Mouse (Mus musculus) limb, embryonic 13.5 days (tissue): ENCODE results near the gene Zp2. TPM values are rescaled to one million over a fixed set of nuclear protein-coding genes. Genes with fewer than 3 reads are reported as not detected.

Source experiments
- ATAC-seq: fragments of 200-750 bp; cut with Nextera tagmentation; 2 replicates; pipeline ENCODE4 v1.8.0; 2017; ENCODE audit warnings: low read depth, moderate number of reproducible peaks, moderate TSS enrichment; ENCODE audit not compliant: low FRiP score
- H3K27ac ChIP-seq: fragments of 300-500 bp; sonication (generic); 2 replicates; pipeline ENCODE4 v1.5.1; 2015; ENCODE audit warnings: inconsistent platforms, mild to moderate bottlenecking, moderate library complexity
- H3K27me3 ChIP-seq: fragments of 300-500 bp; sonication (generic); 2 replicates; pipeline ENCODE4 v1.6.1; 2015; ENCODE audit warnings: mild to moderate bottlenecking, inconsistent platforms
- H3K36me3 ChIP-seq: fragments of 300-500 bp; sonication (generic); 2 replicates; pipeline ENCODE4 v1.6.1; 2015; ENCODE audit warnings: inconsistent platforms, mild to moderate bottlenecking, moderate library complexity
- H3K4me1 ChIP-seq: fragments of 300-500 bp; sonication (generic); 2 replicates; pipeline ENCODE4 v1.6.1; 2015; ENCODE audit warnings: inconsistent platforms
- H3K4me2 ChIP-seq: fragments of 300-500 bp; sonication (generic); replicated peaks from 2 replicates; pipeline ENCODE4 v1.6.1; 2015; ENCODE audit warnings: inconsistent platforms, mild to moderate bottlenecking, moderate library complexity
- H3K4me3 ChIP-seq: fragments of 300-500 bp; sonication (generic); 2 replicates; pipeline ENCODE4 v1.5.1; 2015; ENCODE audit warnings: moderate library complexity, mild to moderate bottlenecking, inconsistent platforms
- H3K9ac ChIP-seq: fragments of 300-500 bp; sonication (generic); 2 replicates; pipeline ENCODE4 v1.6.1; 2015; ENCODE audit warnings: mild to moderate bottlenecking, inconsistent platforms
- H3K9me3 ChIP-seq: fragments of 300-500 bp; sonication (generic); 2 replicates; pipeline ENCODE4 v1.6.1; 2016; ENCODE audit warnings: inconsistent platforms
- WGBS: fragments of 180-500 bp; shearing (Covaris S2); methylation state at CpG from one replicate; pipeline ENCODE4 v1.1.7; 2015; 5-methylcytosine and 5-hydroxymethylcytosine counted together
- polyA plus RNA-seq: library from polyadenylated mRNA; unstranded; fragments of >200 nt; fragmentation: Nextera tagmentation; extraction: Ambion mirVana; gene quantifications from 2 replicates; pipeline ENCODE4 v1.2.1, GENCODE M21; 2015

Gene Zp2
- 0.06 and 0.10 TPM in 2 replicates for polyA plus RNA-seq

DNA sequence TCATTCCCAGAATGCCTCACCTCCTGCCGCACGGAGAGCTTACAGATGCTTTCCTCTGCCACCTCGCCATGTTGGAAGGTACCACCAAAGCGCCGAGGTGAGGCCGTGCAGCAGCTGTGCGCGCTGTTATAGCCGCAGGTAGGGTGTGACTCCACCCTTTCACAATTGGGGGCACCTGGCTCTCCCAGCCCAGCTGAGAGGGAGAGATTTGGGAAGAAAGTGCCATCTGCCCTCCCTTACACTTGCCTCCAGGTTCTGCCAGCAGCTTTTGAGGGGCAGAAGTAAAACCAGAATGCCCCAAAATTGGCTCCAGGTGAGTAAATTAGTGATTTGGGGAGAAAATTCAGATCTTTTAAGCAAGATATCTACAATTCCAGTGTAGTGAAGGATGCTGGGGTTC lies at the start of gene Zp2:
TSS of gene Zp2 (minus strand) at position 101 of the 400 bp plus-strand sequence.
- Histone ChIP-seq H3K9ac (no peak within 1 kb of the TSS), H3K4me1 (no peaks in the 10 kb centered on the region), H3K27ac (no peak within 1 kb of the TSS), H3K4me3 (no peak within 1 kb of the TSS), H3K4me2 (no peak within 1 kb of the TSS), H3K9me3 (no peaks in the 10 kb centered on the region), H3K36me3 (no peaks in the 10 kb centered on the region), H3K27me3 (no peaks in the 10 kb centered on the region; the same call in 1 of the 2 replicates)
- no peak for ATAC-seq
- WGBS, result 79% methylated on average over 9 of the region's 9 CpGs

DNA sequence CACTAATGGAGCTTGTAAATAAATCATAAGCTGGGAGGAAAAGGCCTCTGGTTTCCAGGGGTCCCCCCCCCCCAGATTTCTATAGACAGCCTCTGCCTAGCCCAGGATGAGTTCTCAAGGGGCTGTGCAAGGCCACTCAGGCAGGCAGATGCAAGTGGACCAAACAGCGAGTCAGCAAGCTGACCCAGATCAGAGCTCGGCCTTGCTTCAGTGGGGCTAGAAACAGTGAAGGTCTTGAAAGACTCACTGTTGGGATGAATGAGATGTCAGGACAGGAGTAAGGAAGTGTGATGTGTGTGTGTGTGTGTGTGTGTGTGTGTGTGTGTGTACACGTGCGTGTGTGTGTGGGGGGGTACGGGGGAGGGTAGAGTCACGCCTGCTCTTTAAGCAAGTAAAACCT lies 47.7 kb upstream of the Zp2 start:
- no peaks in the 10 kb centered on the region for H3K9me3 ChIP-seq
- no peaks in the 10 kb centered on the region for H3K27me3 ChIP-seq
- no peak overlapping the region for H3K4me2 ChIP-seq
- ATAC-seq, result no peak
- no peaks in the 10 kb centered on the region for H3K36me3 ChIP-seq
- WGBS, result 80% methylated on average over 6 of the region's 6 CpGs
- H3K9ac ChIP-seq, result no peak overlapping the region
- H3K4me3 ChIP-seq, result no peak overlapping the region
- H3K4me1 ChIP-seq, result peaks cover 22% of the 10 kb centered on the region
- no peak overlapping the region for H3K27ac ChIP-seq

DNA sequence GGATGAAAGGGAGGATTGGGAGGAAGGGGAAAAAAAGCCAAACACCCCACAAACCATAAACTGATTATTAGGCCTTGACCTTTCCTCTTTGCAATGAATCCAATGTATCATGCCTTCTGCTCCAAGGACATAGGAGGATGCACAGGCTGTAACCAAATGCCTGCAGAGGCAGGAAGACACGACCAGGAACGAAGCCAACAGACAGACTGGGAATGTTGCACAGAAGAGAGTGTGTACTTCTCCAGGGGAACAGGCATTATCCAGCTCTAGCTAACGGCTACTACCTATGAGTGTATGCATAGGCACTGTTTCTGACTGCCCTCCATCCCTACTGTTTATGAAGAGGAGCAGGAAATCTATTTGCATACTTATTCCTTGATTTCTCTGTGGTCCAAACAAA lies 47.1 kb upstream of the Zp2 start:
- Histone ChIP-seq H3K4me1 (peaks cover 22% of the 10 kb centered on the region), H3K27me3 (no peaks in the 10 kb centered on the region), H3K9me3 (no peaks in the 10 kb centered on the region), H3K36me3 (no peaks in the 10 kb centered on the region), H3K4me3 (no peak overlapping the region), H3K27ac (no peak overlapping the region), H3K4me2 (no peak overlapping the region), H3K9ac (no peak overlapping the region)
- no peak for ATAC-seq
- 44% methylated on average over 3 of the region's 3 CpGs for WGBS

DNA sequence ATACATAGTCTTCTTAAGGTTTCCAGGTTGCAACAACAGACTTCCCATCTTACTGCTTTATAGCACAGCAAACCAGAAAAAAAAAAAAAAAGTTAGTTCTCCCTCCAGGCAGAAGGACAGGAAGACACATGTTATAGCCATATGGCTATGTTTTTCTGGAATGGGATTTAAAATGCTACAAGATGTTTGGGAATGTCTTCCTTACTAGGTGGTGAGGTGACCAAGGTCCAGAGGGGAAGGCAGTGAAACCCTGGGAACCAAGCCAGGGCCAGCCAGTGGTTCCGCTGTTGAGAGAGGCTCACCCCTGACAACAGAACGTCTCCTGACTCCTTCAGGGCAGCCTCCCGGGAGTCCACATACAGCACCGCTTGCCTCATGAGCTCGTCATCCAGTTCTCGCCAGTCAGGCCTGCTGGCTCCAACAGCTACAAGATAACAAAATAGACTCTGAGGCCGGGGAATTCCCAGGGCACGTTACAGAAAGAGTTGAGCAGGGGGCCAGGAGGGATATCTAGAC lies 45.1 kb upstream of the Zp2 start:
- no peak; the same call in 1 of the 2 replicates for ATAC-seq
- H3K4me2 ChIP-seq, result no peak overlapping the region
- H3K4me1 ChIP-seq, result peaks cover 22% of the 10 kb centered on the region
- WGBS, result 62% methylated on average over 8 of the region's 8 CpGs
- H3K27me3 ChIP-seq, result no peaks in the 10 kb centered on the region
- H3K36me3 ChIP-seq, result no peaks in the 10 kb centered on the region
- no peak overlapping the region for H3K27ac ChIP-seq
- no peak overlapping the region for H3K4me3 ChIP-seq
- H3K9ac ChIP-seq, result no peak overlapping the region
- H3K9me3 ChIP-seq, result no peaks in the 10 kb centered on the region

DNA sequence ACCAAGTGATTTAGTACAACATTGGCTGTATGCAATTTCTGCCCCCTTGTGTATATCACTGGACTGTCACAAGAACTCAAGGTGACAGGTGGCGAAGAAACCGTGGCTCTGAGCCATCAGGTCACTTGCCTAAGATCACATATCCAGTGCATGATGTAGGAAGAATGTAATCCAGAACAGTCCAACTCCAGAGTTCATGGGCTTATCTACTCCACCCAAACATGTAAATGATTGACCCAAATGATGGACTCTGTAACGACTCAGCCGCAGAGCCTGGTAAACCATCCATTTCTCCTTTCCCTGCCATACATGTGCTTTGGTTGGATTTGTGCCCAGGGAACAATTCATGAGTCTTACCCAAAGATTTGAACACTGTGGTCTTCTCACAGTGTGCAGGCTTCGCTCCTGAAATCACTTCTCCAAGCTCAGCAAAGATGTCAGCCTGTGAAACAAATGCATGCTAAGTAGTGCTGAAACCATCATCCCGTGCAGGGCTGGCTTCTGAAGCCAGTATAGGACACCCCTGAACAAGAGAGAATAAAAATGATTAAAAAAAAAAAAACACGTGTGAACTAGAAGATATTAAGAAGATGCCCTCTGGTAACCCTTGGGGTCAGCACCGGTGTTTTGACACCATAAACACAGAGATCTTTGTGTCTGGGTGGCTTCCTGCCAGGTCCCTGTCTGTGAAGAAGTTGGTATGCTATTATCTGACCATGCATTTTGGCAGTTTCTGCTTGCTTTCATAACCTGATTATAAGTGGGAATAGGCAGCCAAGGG lies 44.5 kb upstream of the Zp2 start:
- no peak for ATAC-seq
- peaks cover 22% of the 10 kb centered on the region for H3K4me1 ChIP-seq
- H3K9me3 ChIP-seq, result no peaks in the 10 kb centered on the region
- no peak overlapping the region for H3K4me2 ChIP-seq
- H3K4me3 ChIP-seq, result no peak overlapping the region
- H3K36me3 ChIP-seq, result no peaks in the 10 kb centered on the region
- WGBS, result 68% methylated on average over 8 of the region's 8 CpGs
- no peak overlapping the region for H3K27ac ChIP-seq
- no peaks in the 10 kb centered on the region for H3K27me3 ChIP-seq
- no peak overlapping the region for H3K9ac ChIP-seq

DNA sequence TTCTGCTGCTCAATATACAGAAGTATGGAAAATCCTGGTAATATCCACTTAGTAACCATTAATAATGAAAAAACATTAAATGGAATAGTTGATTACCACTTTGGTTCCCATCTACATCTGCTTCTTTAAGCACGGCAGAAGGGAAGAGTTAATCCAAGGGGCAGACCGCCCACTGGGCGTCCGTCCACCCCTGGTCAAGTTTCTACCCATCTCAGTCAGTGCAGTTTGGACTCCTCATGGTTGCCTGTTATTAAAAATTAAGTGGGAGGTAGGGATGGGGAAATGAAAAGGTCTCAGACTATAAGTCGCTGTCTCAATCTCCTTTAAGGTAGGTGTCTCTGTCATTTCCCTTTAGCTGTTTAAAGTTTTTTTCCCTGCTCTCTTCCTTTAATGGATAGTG lies 43.9 kb upstream of the Zp2 start:
- H3K4me2 ChIP-seq, result no peak overlapping the region
- H3K27me3 ChIP-seq, result no peaks in the 10 kb centered on the region
- H3K4me3 ChIP-seq, result no peak overlapping the region
- H3K36me3 ChIP-seq, result no peaks in the 10 kb centered on the region
- 89% methylated on average over 5 of the region's 5 CpGs for WGBS
- H3K9ac ChIP-seq, result no peak overlapping the region
- no peaks in the 10 kb centered on the region for H3K9me3 ChIP-seq
- H3K27ac ChIP-seq, result no peak overlapping the region
- peaks cover 22% of the 10 kb centered on the region for H3K4me1 ChIP-seq
- no peak for ATAC-seq

DNA sequence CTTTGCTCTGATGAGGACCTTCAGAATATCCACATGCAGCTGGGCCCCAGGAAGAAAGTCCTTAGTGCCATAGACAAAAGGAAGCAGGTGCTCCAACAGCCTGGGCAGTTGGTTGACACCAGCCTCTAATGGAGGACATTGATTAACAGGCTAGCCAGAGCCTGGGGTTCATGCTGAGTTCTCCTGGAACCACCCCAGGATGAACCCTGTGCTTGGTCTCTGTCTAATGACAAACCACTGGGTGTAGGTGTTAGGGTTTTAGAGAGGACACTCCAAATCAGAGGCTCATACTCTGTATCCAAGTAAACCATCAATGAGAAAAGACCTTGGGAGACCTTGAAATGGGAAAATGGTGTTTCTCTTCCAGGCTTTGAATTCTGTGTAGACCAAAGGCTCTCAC lies 37.8 kb upstream of the Zp2 start:
- no peak overlapping the region for H3K9ac ChIP-seq
- no peak overlapping the region for H3K4me2 ChIP-seq
- ATAC-seq, result no peak
- no peaks in the 10 kb centered on the region for H3K36me3 ChIP-seq
- no peaks in the 10 kb centered on the region for H3K27me3 ChIP-seq
- H3K27ac ChIP-seq, result no peak overlapping the region
- H3K9me3 ChIP-seq, result no peaks in the 10 kb centered on the region
- H3K4me3 ChIP-seq, result no peak overlapping the region
- no peaks in the 10 kb centered on the region for H3K4me1 ChIP-seq

DNA sequence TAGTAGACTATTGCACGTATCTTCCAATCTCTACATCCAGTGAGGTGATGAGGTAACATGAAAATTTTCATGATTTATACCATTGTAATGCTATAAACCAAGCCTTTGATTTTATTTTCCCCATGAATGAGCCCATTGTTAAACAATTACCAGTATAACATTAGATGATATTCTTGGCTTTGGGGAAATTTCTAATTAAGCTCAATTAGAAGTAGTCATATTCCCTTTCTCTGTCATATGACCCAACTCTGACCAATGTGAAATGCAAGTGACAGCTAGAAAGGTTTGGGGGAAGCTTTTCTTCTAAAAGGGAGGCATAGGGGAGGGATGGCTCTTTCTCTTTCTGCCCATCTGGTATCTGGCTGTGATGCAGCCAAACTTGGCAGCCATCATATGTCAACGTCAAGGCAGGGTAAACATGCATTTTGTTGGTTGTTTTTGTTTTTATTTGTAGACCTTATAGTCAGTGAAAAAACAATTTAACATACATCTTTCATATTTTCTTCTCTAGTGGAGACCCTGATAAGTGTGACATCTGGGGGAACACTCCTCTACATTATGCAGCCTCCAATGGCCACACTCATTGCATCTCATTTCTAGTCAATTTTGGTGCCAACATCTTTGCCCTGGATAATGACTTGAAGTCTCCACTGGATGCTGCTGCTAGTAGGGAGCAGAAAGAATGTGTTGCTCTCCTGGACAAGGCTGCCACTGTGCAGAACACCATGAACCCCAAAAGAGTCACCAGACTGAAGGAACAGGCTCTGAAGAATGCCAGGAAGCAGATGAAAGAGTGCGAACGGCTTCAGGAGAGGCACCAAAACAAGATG lies 36.5 kb upstream of the Zp2 start:
- H3K27me3 ChIP-seq, result no peaks in the 10 kb centered on the region
- H3K4me2 ChIP-seq, result no peak overlapping the region
- no peak overlapping the region for H3K27ac ChIP-seq
- no peaks in the 10 kb centered on the region for H3K4me1 ChIP-seq
- ATAC-seq, result no peak
- 95% methylated on average over 4 of the region's 4 CpGs for WGBS
- no peaks in the 10 kb centered on the region for H3K36me3 ChIP-seq
- no peaks in the 10 kb centered on the region for H3K9me3 ChIP-seq
- no peak overlapping the region for H3K9ac ChIP-seq
- H3K4me3 ChIP-seq, result no peak overlapping the region

DNA sequence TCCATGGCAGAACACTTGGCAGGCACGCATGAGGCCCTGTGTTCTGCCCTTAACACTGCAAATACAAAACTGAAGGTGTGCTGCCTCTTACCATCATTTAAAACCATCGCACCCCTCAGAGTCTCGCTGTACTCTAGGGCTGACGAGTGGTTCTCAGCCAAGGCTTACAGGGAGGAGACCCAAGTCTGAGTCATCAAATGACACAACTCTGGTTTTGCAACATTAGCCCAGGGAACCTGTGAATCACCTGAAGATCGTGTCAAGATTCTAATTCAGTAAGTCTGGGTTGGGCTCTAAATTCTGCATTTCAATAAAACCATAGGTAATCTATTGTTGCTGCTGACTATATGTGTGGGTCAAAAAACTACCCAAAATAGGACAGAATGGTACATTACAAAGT lies 35.5 kb upstream of the Zp2 start:
- WGBS, result 83% methylated on average over 5 of the region's 5 CpGs
- Histone ChIP-seq H3K9ac (no peak overlapping the region), H3K27me3 (no peaks in the 10 kb centered on the region), H3K36me3 (no peaks in the 10 kb centered on the region), H3K4me2 (no peak overlapping the region), H3K27ac (no peak overlapping the region), H3K4me3 (no peak overlapping the region), H3K9me3 (no peaks in the 10 kb centered on the region), H3K4me1 (no peaks in the 10 kb centered on the region)
- no peak for ATAC-seq

DNA sequence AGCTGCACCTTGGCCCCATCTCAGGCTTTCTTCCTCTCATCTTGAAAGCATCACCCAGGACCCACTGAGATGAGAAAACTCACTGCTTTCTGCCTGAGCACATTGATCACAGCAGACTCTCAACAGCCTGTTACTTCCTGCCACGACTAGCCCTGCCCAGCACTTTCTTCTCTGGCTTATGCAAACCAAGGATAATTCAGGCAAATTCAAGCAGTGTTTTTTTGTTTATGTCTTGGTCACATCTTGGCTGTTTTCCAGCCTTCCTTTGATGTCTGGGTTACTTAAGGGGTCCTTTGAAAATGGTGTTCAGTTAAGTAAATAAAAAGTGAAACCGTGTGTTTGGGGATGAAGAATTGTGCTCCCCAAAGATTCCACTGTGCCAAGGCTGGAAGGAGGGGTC lies 33.8 kb upstream of the Zp2 start:
- ATAC-seq, result no peak
- H3K9me3 ChIP-seq, result no peaks in the 10 kb centered on the region
- H3K9ac ChIP-seq, result no peak overlapping the region
- H3K4me3 ChIP-seq, result no peak overlapping the region
- H3K27me3 ChIP-seq, result no peaks in the 10 kb centered on the region
- no peaks in the 10 kb centered on the region for H3K4me1 ChIP-seq
- no peaks in the 10 kb centered on the region for H3K36me3 ChIP-seq
- H3K27ac ChIP-seq, result no peak overlapping the region
- 4% methylated on average over 2 of the region's 2 CpGs for WGBS
- no peak overlapping the region for H3K4me2 ChIP-seq

DNA sequence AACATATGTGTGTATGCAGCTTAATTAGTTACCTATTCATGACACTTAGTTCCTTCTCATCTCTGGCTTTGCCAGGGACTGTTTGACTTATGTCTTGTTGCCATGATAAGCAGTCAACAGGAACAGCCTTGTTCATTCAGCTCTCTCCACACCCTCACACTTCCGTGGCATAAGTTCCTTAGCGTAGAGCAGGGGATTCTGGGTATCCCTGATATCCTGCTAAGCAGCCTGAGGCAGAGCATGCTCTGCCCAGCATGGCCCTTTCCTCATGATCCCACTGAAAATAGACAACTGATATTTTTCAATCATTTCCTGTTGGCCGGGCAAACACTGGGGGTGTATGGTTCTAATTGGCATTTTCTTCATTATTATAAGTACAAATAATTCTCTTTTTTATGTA lies 32.5 kb upstream of the Zp2 start:
- H3K9ac ChIP-seq, result no peak overlapping the region
- WGBS, result 77% methylated on average over 3 of the region's 3 CpGs
- H3K4me1 ChIP-seq, result no peaks in the 10 kb centered on the region

DNA sequence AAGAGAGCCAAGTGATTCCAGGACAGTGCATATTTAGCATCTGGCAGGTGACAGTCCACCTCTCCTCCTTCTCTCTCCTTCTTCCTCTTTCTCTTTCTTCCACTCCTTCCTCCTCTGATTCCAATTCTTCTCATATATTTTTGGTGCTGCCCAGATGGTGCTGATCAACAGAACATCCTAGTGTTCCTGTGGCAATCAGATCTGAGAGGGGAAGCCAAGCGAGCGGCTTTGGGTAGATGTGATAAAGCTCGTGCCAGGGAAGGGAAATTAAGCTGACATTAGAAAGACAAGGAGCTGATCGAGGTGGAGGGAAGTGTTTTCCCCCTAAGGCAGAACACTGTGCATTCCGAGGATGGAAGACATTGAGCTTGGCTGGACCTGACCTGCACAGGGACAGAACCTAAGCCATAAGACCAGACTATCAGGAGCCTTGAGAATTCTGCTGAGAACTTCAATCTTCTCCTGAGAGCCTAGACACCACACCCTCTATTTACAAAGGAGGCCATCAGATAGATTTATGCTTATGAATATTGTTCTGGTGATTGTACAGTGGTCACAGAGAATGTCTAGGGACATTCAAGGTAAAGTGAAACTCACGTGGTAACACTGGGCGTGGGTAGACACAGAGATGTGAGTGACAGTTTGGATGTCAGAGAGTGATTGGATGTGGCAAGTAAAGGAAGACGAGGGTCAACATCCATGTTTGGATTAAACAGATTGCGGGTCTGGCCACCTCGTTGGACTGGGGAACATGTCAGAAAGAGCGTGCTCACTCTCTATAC lies 29.8 kb upstream of the Zp2 start:
- Histone ChIP-seq H3K4me1 (no peaks in the 10 kb centered on the region), H3K9ac (no peak overlapping the region), H3K9me3 (no peaks in the 10 kb centered on the region), H3K36me3 (no peaks in the 10 kb centered on the region), H3K27me3 (no peaks in the 10 kb centered on the region), H3K4me3 (no peak overlapping the region), H3K27ac (no peak overlapping the region), H3K4me2 (no peak overlapping the region)
- 78% methylated on average over 11 of the region's 11 CpGs for WGBS
- no peak for ATAC-seq

More for the DNA sequence above, 32.5 kb upstream of the Zp2 start:
- Histone ChIP-seq H3K27me3 (no peaks in the 10 kb centered on the region), H3K4me2 (no peak overlapping the region), H3K27ac (no peak overlapping the region), H3K9me3 (no peaks in the 10 kb centered on the region), H3K4me3 (no peak overlapping the region), H3K36me3 (no peaks in the 10 kb centered on the region)
- ATAC-seq, result no peak
